Mouse (Mus musculus): ENCODE results near the gene Htra1. TPM values are rescaled to one million over a fixed set of nuclear protein-coding genes. Genes with fewer than 3 reads are reported as not detected.

The Htra1 gene
- polyA plus RNA-seq, 1 experiment from 2014 or later, result 26.6 TPM

GRCm38 (mm10) chr7:130938896-130939295 is 3.0 kb downstream of the Htra1 start:
- H3K4me3 ChIP-seq (ENCODE audit: low read depth, low read length), result no peak overlapping the region
- no peak overlapping the region for H3K4me2 ChIP-seq (ENCODE audit: low read length)
- peaks cover 3% of the 10 kb centered on the region; the same call in 1 of the 2 replicates for H3K4me1 ChIP-seq (ENCODE audit: control insufficient read depth, insufficient read depth, low read length)
- H3K36me3 ChIP-seq (ENCODE audit: control insufficient read depth, insufficient read depth, low read length), result no peaks in the 10 kb centered on the region
- ATAC-seq (no peak), DNase-seq (ENCODE audit: low spot score) (no peak)
- no peak overlapping the region for H3K27ac ChIP-seq (ENCODE audit: low read depth, low read length)
- H3K27me3 ChIP-seq (replicated peaks; ENCODE audit: control insufficient read depth, insufficient read depth, low read length), result peaks cover 43% of the 10 kb centered on the region
- H3K9me3 ChIP-seq (replicated peaks; ENCODE audit: control insufficient read depth, low read length), result no peaks in the 10 kb centered on the region
- WGBS, result 89% methylated on average over 8 of the region's 8 CpGs
- H3K9ac ChIP-seq (ENCODE audit: low read length), result no peak overlapping the region

- H3K9me3 ChIP-seq (replicated peaks; ENCODE audit: control insufficient read depth, low read length), result no peaks in the 10 kb centered on the region
- ATAC-seq, result no peak
- DNase-seq (ENCODE audit: low spot score), result no peak
- no peak overlapping the region for H3K4me3 ChIP-seq (ENCODE audit: low read depth, low read length)
- 83% methylated on average over 8 of the region's 8 CpGs for WGBS
- peaks cover 29% of the 10 kb centered on the region for H3K27me3 ChIP-seq (replicated peaks; ENCODE audit: control insufficient read depth, insufficient read depth, low read length)
- no peak overlapping the region for H3K9ac ChIP-seq (ENCODE audit: low read length)
- H3K27ac ChIP-seq (ENCODE audit: low read depth, low read length), result no peak overlapping the region
- H3K36me3 ChIP-seq (ENCODE audit: control insufficient read depth, insufficient read depth, low read length), result no peaks in the 10 kb centered on the region
- peaks cover under 1% of the 10 kb centered on the region; the same call in 1 of the 2 replicates for H3K4me1 ChIP-seq (ENCODE audit: control insufficient read depth, insufficient read depth, low read length)
- no peak overlapping the region for H3K4me2 ChIP-seq (ENCODE audit: low read length)
Observed at GRCm38 (mm10) chr7:130940733-130941132, 4.8 kb downstream of the Htra1 start.

DNA sequence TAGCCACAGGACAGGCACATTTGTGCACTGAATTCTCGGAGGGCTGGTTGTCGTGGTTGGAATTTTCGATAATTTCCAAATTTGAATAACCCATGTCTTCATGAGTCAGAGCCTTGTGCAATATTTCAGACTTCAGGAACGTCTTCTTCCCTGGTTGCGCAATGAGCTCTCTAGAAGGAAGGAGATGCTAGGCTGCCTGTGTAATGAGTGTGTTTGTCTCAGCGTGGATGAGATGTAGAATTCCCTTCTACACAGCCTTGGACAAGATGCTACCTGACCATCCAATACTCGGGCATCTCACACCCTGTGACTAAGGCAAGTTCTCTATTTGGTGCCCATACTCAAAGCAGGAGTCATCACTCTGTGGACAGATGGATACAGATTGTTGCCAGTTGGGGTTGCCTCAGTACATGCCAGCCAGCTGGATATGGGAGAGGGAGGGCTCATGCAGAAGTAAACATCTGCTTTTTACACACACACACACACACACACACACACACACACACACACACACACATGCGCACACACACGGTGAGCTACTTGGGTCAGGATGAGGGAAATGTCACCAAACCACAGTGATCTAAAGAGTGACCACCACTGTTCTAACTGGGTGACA is 7.5 kb downstream of the Htra1 start:
- no peak overlapping the region for H3K27ac ChIP-seq (ENCODE audit: low read depth, low read length)
- H3K4me1 ChIP-seq (ENCODE audit: control insufficient read depth, insufficient read depth, low read length), result no peaks in the 10 kb centered on the region
- ATAC-seq, result no peak
- H3K9ac ChIP-seq (ENCODE audit: low read length), result no peak overlapping the region
- H3K9me3 ChIP-seq (replicated peaks; ENCODE audit: control insufficient read depth, low read length), result no peaks in the 10 kb centered on the region
- no peak overlapping the region for H3K4me3 ChIP-seq (ENCODE audit: low read depth, low read length)
- WGBS, result 92% methylated on average over 9 of the region's 9 CpGs
- no peak for DNase-seq (ENCODE audit: low spot score)
- no peak overlapping the region for H3K4me2 ChIP-seq (ENCODE audit: low read length)
- H3K36me3 ChIP-seq (ENCODE audit: control insufficient read depth, insufficient read depth, low read length), result no peaks in the 10 kb centered on the region
- H3K27me3 ChIP-seq (replicated peaks; ENCODE audit: control insufficient read depth, insufficient read depth, low read length), result 0 out of 2 replicates have a peak, but pooled peaks cover 3% of the 10 kb centered on the region

GRCm38 (mm10) chr7:130944766-130945475 is 9.0 kb downstream of the Htra1 start:
- Histone ChIP-seq H3K4me2 (ENCODE audit: low read length) (no peak overlapping the region), H3K27ac (ENCODE audit: low read depth, low read length) (no peak overlapping the region), H3K36me3 (ENCODE audit: control insufficient read depth, insufficient read depth, low read length) (no peaks in the 10 kb centered on the region), H3K9me3 (replicated peaks; ENCODE audit: control insufficient read depth, low read length) (no peaks in the 10 kb centered on the region), H3K4me3 (ENCODE audit: low read depth, low read length) (no peak overlapping the region), H3K9ac (ENCODE audit: low read length) (no peak overlapping the region), H3K27me3 (replicated peaks; ENCODE audit: control insufficient read depth, insufficient read depth, low read length) (no peaks in the 10 kb centered on the region), H3K4me1 (ENCODE audit: control insufficient read depth, insufficient read depth, low read length) (no peaks in the 10 kb centered on the region)
- 88% methylated on average over 11 of the region's 11 CpGs for WGBS
- DNase-seq (ENCODE audit: low spot score) (no peak), ATAC-seq (no peak)

- Histone ChIP-seq H3K27me3 (replicated peaks; ENCODE audit: control insufficient read depth, insufficient read depth, low read length) (no peaks in the 10 kb centered on the region), H3K27ac (ENCODE audit: low read depth, low read length) (no peak overlapping the region), H3K9me3 (replicated peaks; ENCODE audit: control insufficient read depth, low read length) (no peaks in the 10 kb centered on the region), H3K9ac (ENCODE audit: low read length) (no peak overlapping the region), H3K4me3 (ENCODE audit: low read depth, low read length) (no peak overlapping the region), H3K4me1 (ENCODE audit: control insufficient read depth, insufficient read depth, low read length) (no peaks in the 10 kb centered on the region), H3K4me2 (ENCODE audit: low read length) (no peak overlapping the region), H3K36me3 (ENCODE audit: control insufficient read depth, insufficient read depth, low read length) (no peaks in the 10 kb centered on the region)
- WGBS, result 94% methylated on average over 3 of the region's 3 CpGs
- ATAC-seq (no peak), DNase-seq (ENCODE audit: low spot score) (no peak)
Observed at GRCm38 (mm10) chr7:130945730-130946129, 9.8 kb downstream of the Htra1 start.

- DNase-seq (ENCODE audit: low spot score) (no peak), ATAC-seq (no peak)
- H3K4me2 ChIP-seq (ENCODE audit: low read length), result no peak overlapping the region
- WGBS, result 91% methylated on average over 12 of the region's 12 CpGs
- no peak overlapping the region for H3K27ac ChIP-seq (ENCODE audit: low read depth, low read length)
- no peaks in the 10 kb centered on the region for H3K27me3 ChIP-seq (replicated peaks; ENCODE audit: control insufficient read depth, insufficient read depth, low read length)
- H3K9me3 ChIP-seq (replicated peaks; ENCODE audit: control insufficient read depth, low read length), result no peaks in the 10 kb centered on the region
- H3K9ac ChIP-seq (ENCODE audit: low read length), result no peak overlapping the region
- no peak overlapping the region for H3K4me3 ChIP-seq (ENCODE audit: low read depth, low read length)
- H3K4me1 ChIP-seq (ENCODE audit: control insufficient read depth, insufficient read depth, low read length), result no peaks in the 10 kb centered on the region
- H3K36me3 ChIP-seq (ENCODE audit: control insufficient read depth, insufficient read depth, low read length), result no peaks in the 10 kb centered on the region
Observed at GRCm38 (mm10) chr7:130946303-130946702, 10.4 kb downstream of the Htra1 start.

DNA sequence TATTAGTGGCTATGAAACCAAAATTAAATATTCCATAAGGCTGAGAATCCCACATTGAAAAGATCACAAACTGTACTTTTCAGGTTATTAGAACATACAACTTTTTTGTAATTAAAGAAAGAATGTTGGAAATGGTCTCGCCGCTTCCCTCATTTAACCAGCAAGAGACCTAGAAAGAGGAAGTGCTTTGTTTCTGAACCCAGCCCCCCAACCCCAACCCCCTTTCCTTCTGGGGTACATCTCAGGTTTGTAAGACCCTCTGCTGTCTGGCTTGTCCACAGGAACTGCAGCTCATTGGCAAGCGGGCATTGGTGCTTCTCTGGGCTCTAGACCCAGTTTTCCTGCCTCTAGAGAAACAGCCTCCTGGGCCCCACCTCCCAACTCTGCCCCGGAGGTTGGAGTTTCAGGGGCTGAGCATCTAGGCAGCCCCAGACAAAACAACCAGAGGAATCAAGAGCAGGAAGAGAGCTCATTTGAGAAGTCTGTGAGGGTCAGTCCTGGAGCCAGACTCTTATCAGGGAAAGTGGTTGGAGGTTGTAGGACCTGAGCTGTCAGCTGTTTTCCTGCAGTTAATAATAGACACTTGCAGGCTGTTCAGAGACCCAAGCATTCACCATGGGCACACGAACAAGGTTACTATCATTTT is 12.8 kb downstream of the Htra1 start:
- no peaks in the 10 kb centered on the region for H3K36me3 ChIP-seq (ENCODE audit: control insufficient read depth, insufficient read depth, low read length)
- H3K9ac ChIP-seq (ENCODE audit: low read length), result no peak overlapping the region
- no peak overlapping the region for H3K4me3 ChIP-seq (ENCODE audit: low read depth, low read length)
- no peaks in the 10 kb centered on the region for H3K27me3 ChIP-seq (replicated peaks; ENCODE audit: control insufficient read depth, insufficient read depth, low read length)
- no peak overlapping the region for H3K4me2 ChIP-seq (ENCODE audit: low read length)
- H3K27ac ChIP-seq (ENCODE audit: low read depth, low read length), result no peak overlapping the region
- no peaks in the 10 kb centered on the region for H3K9me3 ChIP-seq (replicated peaks; ENCODE audit: control insufficient read depth, low read length)
- no peaks in the 10 kb centered on the region for H3K4me1 ChIP-seq (ENCODE audit: control insufficient read depth, insufficient read depth, low read length)
- 71% methylated on average over 5 of the region's 5 CpGs for WGBS
- no peak for ATAC-seq
- no peak for DNase-seq (ENCODE audit: low spot score)

DNA sequence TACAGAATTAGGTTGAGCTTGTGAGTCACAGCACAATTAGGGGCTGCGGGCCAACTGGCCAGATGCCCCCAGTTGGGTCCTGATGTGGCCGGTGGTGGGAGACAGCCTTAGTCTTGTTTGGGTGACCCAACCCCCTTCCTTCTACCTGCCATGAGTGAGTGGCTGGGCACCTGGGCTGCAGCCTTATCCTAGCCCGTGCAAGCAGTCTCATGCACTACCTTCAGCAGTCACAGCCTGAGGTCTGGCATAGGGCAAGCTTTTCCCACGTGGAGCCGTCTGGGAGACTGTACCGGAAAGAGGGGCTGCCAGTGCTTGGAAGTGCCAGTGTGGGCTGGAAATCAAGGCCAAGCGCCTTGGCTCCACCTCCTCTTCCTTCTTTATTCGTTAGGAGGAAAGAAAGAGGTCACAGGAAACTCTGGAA is 13.4 kb downstream of the Htra1 start:
- DNase-seq (ENCODE audit: low spot score) (peak; percentile 54), ATAC-seq (no peak)
- 41% methylated on average over 8 of the region's 8 CpGs for WGBS
- Histone ChIP-seq H3K9me3 (replicated peaks; ENCODE audit: control insufficient read depth, low read length) (no peaks in the 10 kb centered on the region), H3K4me3 (ENCODE audit: low read depth, low read length) (no peak overlapping the region), H3K27me3 (replicated peaks; ENCODE audit: control insufficient read depth, insufficient read depth, low read length) (no peaks in the 10 kb centered on the region), H3K36me3 (ENCODE audit: control insufficient read depth, insufficient read depth, low read length) (no peaks in the 10 kb centered on the region), H3K4me2 (ENCODE audit: low read length) (no peak overlapping the region), H3K27ac (ENCODE audit: low read depth, low read length) (no peak overlapping the region), H3K4me1 (ENCODE audit: control insufficient read depth, insufficient read depth, low read length) (no peaks in the 10 kb centered on the region), H3K9ac (ENCODE audit: low read length) (no peak overlapping the region)

DNA sequence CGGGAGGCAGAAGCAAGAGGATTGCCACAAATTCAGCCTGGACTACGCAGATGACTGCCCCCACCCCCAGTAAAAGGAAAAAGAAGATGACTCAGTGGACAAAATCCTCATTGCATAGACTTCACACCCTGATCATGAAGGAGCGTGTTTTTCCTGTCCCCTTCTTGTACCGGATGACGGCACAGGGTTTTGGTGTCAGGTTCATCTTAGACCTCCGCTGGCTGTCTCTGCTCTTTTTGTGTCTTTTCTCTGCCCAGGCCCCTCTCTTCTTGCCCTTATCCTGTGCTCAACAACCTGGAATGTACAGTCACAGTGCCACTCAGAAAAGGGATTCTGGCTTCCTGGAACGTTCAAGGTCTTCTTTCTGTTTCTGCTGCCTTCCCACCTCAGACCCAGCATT is 14.6 kb downstream of the Htra1 start:
- Histone ChIP-seq H3K27ac (ENCODE audit: low read depth, low read length) (no peak overlapping the region), H3K4me1 (ENCODE audit: control insufficient read depth, insufficient read depth, low read length) (no peaks in the 10 kb centered on the region), H3K4me3 (ENCODE audit: low read depth, low read length) (no peak overlapping the region), H3K9me3 (replicated peaks; ENCODE audit: control insufficient read depth, low read length) (no peaks in the 10 kb centered on the region), H3K27me3 (replicated peaks; ENCODE audit: control insufficient read depth, insufficient read depth, low read length) (no peaks in the 10 kb centered on the region), H3K9ac (ENCODE audit: low read length) (no peak overlapping the region), H3K36me3 (ENCODE audit: control insufficient read depth, insufficient read depth, low read length) (no peaks in the 10 kb centered on the region), H3K4me2 (ENCODE audit: low read length) (no peak overlapping the region)
- ATAC-seq, result no peak
- WGBS, result 93% methylated on average over 7 of the region's 7 CpGs
- no peak for DNase-seq (ENCODE audit: low spot score)
